Mouse (Mus musculus) R1 (cell line): ENCODE data around the gene Atp11a.

ENCODE experiments used
- DNase-seq: peaks from one replicate; pipeline ENCODE4 v3.0.0-alpha.2; 2018; ENCODE audit warnings: low read depth, low spot score

The Atp11a gene

DNA sequence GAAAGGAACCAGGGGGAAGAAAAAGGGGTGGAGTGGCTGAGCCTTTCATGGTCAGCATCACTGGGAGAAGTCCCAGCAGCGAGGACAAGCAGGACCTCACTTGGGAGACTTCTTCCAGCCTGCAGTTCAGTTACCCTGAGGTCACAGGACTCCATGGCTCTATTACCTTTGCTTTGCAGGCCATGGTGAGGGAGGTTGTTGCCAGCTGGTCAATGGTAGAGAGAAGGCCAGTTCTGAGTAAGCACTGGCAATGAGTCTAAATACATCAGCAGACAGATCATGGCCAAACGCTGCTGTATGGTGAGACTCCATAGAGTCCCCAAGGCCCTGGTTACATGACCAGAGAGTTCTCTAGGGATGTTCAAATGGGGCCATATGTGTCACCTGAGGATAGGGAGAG, 15.5 kb downstream of the Atp11a start:
- DNase-seq, result no peak

DNA sequence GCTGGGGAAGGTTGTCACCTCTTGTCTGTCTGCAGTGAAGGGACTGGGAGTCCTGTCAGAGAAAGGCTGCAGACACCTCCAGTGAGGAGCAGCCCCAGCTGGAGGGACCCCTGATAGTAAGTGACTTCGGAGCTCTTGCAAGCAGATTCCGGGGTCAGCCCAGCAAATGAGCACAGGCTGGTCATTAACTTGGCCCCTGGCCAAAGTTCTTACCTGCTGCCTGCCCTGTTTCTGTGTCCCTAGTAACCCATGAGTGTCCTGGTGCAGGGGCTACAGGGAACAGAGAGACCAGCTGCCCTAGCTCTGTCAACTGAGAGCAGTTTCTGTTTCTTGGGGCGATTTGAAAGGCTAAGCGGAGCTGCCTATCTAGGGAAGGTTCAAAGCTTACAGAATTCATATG, 17.1 kb downstream of the Atp11a start:
- no peak for DNase-seq

DNA sequence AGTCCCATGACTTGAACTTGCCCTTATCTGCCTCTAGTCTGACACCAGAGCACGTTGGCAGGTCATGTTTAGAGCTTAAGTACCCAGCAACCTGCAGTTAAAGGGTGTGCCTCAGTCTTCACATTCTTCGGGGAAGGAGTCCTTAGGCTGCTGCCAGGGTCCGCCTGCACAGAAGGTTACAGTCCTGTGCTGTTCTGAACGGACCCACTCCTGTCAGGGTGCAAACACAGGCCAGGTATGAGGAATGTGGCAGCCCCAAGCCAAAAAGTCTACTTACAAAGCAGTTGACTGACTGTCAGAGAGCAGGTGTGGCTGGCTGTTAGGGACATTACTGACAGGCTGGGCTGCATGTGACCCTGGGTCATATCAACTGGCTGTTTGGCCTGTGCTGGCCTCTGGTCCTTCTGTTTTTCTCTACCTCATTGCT, 18.1 kb downstream of the Atp11a start:
- DNase-seq, result peak; percentile 25

DNA sequence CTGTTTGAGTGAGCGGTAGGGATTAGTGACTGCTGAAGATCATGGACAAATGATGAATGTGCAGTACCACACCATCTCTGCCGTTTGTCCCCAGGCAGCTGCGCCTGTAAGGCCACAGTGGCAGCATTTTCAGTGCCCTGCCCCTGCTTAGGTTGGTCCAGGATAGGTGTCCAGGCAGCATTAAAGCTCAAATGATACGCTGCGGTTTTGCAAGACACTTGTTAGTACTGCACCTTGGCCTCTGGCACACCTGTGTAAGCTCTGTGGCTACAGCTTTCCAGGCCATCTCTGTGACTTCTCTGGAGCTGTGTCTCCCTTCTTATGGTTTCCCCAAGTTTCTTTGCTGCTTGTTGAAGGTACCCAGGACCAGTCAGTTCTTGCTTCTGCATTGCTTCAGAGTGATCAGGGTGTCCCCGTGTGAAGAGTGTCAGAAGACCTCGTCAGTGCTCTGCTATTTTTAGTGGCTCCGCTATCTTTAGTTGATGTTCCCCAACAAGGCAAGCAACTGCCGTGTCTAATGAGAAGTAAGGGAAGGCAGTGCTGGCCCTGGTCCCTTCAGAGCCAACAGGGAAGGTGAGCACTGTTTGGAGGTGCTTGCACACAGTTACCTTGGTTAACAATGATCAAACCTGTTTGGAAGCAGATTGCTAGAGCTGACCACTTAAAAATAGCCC, 18.6 kb downstream of the Atp11a start:
- no peak for DNase-seq

DNA sequence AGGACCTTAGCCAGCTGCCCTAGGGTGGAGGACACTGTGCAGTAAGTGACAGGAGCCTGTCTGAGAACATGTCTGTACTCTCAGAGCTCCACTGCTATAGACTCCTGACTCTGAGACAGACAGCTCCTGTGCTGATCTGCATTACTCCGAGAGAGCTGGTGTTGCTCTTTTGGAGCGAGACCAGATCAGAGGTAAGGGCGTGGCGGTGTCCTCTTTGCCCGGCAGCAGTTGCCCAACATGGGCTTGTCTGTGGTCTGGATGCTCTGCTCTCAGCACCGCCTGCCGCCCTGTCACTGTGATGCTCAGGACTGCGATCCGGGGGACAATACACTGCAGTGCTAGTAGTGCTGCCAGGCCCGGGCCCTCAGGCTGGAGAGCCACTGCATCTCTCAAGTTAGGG, 19.4 kb downstream of the Atp11a start:
- no peak for DNase-seq

DNA sequence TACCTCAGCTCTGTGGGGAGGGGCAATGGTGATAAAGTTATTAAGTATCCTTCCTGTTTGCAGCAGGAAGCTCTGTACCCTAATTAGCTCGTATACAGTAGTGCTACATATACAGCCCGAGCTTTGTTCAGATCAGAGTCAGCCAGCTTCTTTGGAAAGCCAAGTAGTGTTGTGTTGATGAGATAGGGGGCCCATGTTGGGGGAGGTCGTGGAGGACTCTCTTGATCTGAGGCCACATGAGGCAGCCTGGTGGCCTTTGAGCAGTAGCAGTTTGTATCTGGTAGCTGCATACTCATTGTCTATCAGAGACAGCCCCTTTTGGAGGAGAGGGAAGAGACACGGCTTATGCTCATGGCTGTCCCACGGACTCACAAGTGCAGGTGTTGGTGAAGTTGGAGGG, 20.4 kb downstream of the Atp11a start:
- no peak for DNase-seq

DNA sequence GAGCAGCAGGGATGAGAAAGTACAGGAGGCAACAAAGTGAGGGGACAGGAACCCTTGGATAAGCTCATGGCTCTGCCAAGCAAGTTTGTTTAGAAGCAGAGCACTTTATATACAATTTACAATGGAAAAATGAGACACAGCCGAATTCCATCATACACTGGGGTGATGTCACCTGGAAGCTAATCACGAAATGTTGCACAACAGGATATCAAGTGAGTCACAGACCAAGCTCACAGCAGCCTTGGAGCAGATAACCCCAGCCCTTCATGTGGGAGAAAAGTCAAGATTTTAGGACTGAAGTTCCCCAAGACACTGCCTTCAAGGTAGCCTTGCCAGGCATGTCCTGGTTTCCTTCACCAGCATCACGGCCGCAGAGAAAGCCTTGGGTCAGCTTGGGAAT, 22.7 kb downstream of the Atp11a start:
- DNase-seq, result no peak

DNA sequence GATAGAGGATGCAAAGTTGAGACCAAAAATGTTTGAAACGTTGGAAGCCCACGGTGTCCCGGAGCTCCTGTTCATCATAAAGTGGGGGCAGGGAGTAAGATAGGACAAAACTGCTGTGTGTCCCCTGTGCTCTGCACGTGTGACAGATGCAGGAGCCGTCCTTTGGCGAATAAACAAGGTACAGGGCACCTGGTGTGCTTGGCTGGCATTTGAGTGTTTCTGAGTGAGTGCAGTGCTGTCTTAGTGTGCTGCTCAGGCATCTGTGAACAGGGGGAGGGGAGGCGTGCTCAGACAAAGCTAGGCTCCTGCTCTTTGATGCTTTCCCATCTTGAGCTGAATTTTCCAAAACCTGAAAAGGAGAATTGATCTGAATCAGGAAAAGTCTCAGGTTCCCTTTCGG, 28.7 kb downstream of the Atp11a start:
- no peak for DNase-seq

DNA sequence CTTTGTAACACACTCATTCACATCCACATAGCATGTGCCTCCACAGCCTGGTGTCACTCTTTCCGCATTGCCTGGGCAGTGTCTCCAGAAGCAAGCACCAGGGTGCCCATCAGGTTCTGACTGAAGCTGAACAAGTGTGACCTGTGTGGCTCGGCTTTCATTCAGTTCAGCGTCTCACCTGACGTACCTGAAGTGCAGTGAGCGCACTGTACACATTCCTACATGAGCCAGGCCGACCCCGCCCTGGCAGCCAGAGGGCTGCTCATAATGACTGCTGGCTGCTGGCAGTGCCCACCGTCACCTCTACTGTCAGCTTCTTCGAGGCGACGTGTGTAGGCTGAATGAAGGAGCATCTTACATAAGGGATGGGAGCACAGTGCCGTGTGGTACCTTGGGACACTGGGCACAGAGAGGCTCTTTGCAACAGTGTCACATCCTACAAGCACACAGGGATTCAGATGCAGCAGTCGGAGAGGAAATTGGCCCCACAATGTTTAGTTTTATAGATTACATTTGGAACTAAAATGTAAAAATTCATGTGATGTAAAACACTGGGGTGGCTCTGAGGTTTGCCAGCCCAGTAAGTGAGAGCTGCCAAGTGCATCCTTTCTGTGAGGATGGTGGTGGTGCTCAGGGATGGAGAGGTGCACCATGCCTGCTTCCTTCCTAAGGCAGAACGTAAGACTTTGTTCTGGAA, 29.6 kb downstream of the Atp11a start:
- DNase-seq, result no peak

DNA sequence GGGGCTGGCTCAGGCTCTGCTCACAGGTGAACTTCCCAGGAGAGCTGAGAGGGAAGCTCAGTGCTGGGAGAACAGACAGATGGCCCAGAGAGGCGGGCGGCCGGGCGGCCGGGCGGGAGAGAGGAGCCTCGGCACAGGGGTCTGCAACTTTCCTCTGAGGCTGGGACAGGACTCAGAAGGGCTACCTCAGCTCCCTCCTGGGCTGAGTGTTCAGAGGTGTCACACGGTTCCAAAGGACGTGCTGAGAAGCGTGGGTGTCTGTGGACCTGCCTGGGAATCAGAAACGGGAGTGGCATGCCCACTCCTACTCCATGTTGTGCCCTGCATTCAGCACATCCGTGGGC, 30.1 kb downstream of the Atp11a start:
- no peak for DNase-seq

DNA sequence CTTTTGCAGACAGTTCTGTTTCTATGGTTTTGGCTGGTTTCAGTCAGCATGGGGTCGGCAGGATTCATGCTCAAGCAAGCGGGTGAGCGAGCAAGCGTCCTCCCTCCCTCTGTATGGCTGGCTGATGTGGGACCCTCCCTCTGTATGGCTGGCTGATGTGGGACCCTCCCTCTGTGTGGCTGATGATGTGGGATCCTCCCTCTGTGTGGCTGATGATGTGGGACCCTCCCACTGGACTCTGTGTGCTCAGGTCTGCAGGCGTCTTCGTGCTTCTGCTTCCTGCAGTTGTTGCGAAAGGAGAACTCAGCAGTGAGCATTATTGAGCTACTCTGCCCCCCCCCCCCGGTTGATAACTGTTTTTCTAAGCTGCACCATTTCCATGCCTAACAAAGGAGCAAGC, 30.6 kb downstream of the Atp11a start:
- peak; percentile 32 for DNase-seq

DNA sequence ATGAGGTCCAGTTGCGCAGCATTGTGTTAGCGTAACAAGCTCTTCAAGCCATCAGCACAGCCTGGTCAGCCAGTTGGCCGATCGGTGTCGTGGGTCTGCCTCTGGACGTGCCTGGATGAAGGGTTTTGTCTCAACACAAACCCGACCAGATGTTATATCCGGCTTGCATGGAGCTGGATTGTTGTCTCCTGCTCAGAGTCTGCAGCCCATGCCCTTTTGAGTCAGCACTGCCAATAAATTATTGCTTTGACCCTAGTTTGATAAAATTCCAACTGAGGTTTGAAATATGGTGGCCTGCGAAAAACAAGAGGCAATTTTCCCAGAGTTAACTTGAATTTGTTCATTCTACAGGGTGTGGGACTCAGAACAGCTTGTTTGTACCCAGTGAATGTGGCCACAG, 31.9 kb downstream of the Atp11a start:
- no peak for DNase-seq

DNA sequence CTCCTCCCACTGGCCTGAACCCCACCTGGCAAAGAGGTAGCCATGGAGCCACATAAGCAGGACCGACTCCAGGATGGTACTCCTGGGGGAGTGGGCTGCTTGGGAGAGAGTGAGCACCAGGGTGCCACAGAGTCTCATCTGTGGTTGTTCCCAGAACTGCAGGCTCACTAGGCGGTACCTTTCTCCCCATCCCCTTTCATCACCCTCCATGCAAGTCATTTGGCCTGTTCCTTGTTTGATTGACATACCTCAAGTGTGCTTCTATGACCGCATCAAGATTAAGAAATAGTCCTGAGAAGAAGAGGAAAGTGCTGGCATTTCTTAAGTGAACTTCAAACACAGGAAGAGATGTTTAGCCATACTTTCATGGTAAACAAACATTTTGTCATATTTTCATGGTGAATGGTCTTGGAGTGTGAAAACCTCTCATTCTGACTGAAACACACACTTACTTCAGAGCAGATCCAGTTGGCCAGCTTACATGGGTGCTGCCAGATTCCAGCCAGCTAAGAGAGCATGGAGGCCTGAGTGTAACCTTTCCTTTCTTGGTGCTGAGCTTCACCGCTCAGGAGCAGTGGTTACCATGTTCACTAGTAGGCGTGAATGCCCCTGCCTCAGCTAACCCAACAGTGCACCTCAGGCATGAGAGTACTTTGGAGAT, 38.3 kb downstream of the Atp11a start:
- no peak for DNase-seq

DNA sequence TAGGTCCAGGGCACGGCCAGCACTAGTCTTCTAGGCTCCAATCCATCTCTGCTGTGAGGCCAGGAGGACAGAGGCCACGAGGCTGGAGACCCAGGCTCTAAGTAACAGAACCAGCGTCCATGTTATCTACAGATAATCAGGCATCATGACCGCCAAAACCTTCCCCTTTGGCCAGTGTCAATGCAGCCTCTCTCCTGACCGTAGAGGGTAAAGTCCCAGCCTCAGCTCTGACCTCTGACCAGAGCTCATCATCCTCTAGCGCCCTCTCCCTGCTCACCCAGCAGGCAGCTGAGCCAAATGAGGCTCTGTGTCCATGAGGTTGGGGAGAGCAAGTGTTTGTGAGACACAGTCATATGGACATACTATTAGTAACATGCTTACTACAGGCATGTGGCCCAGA, 42.3 kb downstream of the Atp11a start:
- no peak for DNase-seq

DNA sequence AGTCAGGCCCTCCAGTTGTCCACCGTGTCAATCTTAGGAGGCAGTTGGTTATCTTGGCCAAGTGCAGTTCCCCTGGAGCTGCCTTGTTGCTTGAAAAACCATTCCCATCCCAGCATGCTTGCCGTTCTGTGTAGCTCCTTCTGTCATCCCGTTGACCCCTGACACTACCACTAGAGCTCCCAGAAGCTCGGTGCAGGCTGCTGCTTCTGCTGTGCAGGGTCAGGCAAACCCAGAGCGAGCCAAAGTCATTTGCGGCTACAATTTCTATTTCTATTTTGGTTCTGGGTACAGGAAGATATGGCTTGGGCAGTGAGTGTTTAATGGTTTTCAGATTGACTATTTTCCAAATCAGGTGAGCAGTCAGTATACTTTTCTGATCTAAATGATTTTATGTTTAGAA, 43.0 kb downstream of the Atp11a start:
- DNase-seq, result no peak

DNA sequence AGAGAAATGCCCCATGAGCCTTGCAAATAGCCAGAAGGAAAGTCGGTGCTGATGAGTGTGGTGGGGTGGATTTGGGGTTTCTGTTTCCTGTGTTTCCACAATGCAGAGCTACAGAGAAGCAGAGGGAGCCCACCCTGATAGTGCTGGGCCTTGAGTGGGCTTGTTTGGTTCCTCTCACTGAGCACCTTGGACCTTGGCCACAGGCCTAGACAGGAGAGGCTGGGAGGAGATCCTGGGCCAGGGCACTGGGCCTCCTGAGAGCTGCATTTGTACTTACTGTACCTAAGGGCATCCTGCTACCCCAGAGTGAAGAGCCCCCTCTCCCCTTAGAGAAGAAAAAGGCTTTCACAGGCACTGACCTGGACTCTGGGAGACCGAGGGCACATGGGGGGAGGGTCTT, 43.4 kb downstream of the Atp11a start:
- DNase-seq, result no peak

DNA sequence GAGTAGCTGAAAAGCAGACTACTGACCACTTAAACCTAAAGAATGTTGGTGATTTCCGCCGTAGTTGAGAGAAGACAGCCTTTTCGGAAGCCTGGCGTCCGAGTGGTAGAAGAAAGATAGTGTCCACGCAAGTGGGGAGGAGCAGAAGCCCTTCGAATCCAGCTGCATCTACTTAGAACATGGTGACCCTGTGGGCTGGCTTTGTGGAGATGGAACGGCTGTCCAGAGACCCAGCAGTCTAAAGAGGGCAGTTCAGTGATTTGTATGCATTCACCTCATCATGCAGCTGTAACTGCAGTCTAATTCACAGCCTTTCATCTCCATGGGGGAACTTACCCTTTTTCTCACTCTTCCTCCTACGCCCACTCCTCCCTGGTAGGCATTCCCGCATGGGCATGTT, 44.8 kb downstream of the Atp11a start:
- DNase-seq, result no peak

DNA sequence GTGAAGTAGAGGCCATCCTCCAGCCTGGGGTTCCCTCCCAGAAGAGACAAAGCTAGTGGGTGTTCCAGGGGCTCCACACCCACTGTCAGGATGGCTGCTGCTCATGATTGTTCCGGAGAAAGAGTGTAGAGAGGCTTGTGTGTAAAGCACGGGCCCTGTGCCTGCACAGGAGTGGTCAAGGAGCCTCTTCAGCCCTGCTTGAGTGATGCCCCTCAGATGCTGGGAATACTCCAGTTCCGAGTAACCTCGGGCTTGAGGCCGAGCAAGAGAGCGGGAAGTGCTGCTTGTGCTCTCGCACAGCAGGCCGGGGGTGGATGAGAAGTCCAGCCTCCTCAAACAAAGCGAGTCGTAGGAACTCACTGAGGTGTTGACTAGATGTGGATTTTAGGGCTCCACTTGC, 46.3 kb downstream of the Atp11a start:
- DNase-seq, result no peak

DNA sequence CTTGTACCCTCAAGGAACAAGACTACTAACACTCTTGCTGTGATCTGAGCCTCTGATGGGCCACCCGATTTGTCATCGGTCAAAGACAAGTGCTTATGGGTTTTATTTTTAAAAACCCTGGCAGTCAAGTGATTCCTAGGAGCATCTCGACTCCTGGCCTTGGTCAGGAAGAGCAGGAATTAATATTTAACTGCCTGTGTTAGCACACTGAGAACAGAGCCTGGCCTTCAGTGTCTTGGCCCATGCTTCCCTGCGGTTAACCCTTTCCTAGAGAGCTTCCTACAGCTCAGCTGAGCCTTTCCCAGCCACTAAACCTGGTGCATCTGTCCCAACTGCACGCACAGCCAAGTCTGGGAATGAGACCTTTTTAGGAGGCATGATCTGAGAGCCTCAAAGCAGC, 48.1 kb downstream of the Atp11a start:
- no peak for DNase-seq

DNA sequence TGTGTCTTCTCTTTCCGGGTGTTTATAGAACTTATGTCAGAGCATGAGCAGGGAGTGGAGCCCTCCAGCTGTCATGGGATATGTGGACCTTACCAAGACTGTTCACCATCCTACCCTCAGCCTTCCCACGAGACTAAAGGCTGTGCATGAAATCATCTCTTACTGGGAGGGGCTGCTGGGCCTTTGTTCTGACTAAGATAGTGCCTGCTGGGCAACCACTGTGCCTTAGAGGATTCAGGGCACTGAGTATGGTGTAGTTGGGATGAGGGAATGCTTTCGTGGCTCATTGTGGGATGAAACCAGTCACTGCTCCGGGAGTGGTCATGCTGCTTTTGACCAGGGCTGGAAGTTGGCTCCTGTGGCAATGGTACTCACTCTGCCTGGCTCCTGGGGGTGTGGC, 48.8 kb downstream of the Atp11a start:
- DNase-seq, result no peak

DNA sequence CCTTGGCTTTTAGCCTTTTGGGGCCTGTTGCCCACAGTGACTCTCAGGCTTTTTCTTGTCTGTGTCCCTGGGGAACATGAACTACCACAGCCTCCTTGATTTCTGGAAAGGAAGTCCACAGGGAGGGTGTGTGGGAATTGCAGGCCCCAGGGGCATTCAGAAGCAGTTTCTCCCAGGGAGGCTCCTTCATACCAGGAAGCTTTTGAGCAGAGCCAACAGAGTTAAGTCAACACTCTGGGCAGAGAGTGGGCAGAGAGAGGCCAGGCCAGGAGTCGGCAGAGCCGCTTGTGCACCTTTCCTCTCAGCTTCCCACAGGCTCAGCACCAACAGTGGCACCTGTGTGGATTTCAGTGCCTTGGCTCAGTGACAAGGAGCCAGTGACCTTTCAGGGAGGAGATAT, 51.2 kb downstream of the Atp11a start:
- DNase-seq, result no peak

DNA sequence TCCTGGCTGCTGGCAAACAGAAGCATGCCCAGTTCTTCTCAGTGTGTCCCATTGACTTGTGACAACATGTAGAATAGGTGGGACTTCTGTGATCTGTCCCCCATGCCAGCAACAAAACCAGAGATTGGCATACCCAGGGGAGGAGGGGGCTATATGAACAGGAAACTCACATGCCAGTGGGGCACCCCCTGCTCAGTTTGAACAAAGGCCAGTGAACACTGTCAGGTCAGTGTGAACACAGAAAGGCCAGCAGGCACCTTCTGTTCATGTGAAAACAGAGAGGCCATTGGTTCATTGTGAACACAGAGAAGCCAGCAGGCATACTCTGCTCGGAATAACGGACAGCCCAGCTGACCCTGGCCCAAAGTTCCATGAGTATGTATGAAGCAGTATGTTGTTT, 52.7 kb downstream of the Atp11a start:
- DNase-seq, result no peak

DNA sequence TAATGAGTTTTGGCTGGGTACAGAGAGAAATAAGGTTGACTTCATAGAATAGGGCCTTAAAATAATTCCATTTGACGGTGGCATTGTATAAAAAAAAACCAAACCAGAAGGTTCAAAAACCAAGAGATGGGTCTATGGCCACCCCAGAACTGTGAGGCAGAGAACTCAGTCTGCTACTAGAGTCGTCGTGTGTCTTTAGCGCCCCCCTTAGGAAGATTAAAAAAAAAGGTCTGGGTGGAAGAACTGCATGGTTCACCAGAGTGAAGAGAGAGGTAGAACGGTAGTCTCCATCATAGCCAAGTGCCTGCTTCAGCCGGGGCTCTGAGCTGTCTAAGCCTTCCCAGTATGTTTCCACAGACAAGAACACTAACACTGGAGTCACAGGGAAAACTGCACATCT, 54.4 kb downstream of the Atp11a start:
- DNase-seq, result peak; percentile 29
